Mouse (Mus musculus): ENCODE measurements at regions not wholly inside any gene's neighbourhood (a gene's known extent, or its start where the extent isn't known, plus 50 kb on each side); places are given as distances from the start of the nearest gene placed in this dataset.

GRCm38 (mm10) chr11:113192086-113192856 is 410.2 kb downstream of the Sox9 start:
- TF ChIP-seq CTCF (IDR thresholded peaks at IDR 0.05) (no peak), POLR2A (IDR thresholded peaks at IDR 0.05; ENCODE audit: insufficient read depth, low read depth, low read length) (no peak), EP300 (IDR thresholded peaks at IDR 0.05; ENCODE audit: insufficient read depth, low read depth, low read length) (no peak)
